Mouse (Mus musculus) MEL (cell line): ENCODE results near the gene Creb3l1. TPM values are rescaled to one million over a fixed set of nuclear protein-coding genes. Genes with fewer than 3 reads are reported as not detected.

Experiments
- DNase-seq: peaks from one replicate; pipeline ENCODE4 v3.0.0; 2011; ENCODE audit warnings: low read depth, low spot score
- H3K27ac ChIP-seq: 2 replicates; pipeline ENCODE4 v1.5.1; 2012; ENCODE audit warnings: low read depth, mild to moderate bottlenecking, control low read depth, low read length, moderate library complexity; ENCODE audit not compliant: control insufficient read depth
- H3K27me3 ChIP-seq, 2 experiments: fragments of 150-350 bp in 1 of 2; sonication (generic) in 1 of 2; 2 replicates each; pipeline ENCODE4 v1.6.1; 2012; ENCODE audit warnings: low read length in 2 of 2, mild to moderate bottlenecking in 2 of 2, improper control_type of control experiment in 1 of 2, moderate library complexity in 1 of 2; ENCODE audit not compliant: insufficient read depth in 2 of 2, control insufficient read depth in 1 of 2
- H3K36me3 ChIP-seq, 2 experiments: 2 replicates each; pipeline ENCODE4 v1.6.1; 2012 to 2014; ENCODE audit warnings: low read length in 2 of 2, improper control_type of control experiment in 1 of 2, inconsistent platforms in 1 of 2, mild to moderate bottlenecking in 1 of 2; ENCODE audit not compliant: insufficient read depth in 2 of 2, control insufficient read depth in 1 of 2
- H3K4me1 ChIP-seq, 2 experiments: fragments of 150-350 bp in 1 of 2; sonication (generic) in 1 of 2; 2 replicates each; pipeline ENCODE4 v1.6.1; 2012; ENCODE audit warnings: low read length in 2 of 2, improper control_type of control experiment in 1 of 2, mild to moderate bottlenecking in 1 of 2; ENCODE audit not compliant: insufficient read depth in 2 of 2, control insufficient read depth in 1 of 2
- H3K4me3 ChIP-seq, 2 experiments: fragments of 150-350 bp in 1 of 2; sonication (generic) in 1 of 2; 2 replicates each; pipeline ENCODE4 v1.5.1; 2012; ENCODE audit warnings: low read depth in 2 of 2, low read length in 2 of 2, mild to moderate bottlenecking in 2 of 2, moderate library complexity in 2 of 2, control low read depth in 1 of 2, improper control_type of control experiment in 1 of 2; ENCODE audit not compliant: control insufficient read depth in 1 of 2, insufficient read depth in 1 of 2
- H3K79me2 ChIP-seq: 2 replicates; pipeline ENCODE4 v1.6.1; 2012; ENCODE audit warnings: mild to moderate bottlenecking, low read length, moderate library complexity; ENCODE audit not compliant: control insufficient read depth, poor library complexity, insufficient read depth
- H3K9ac ChIP-seq: 2 replicates; pipeline ENCODE4 v1.6.1; 2012; ENCODE audit warnings: low read depth, mild to moderate bottlenecking, control low read depth, low read length, moderate library complexity; ENCODE audit not compliant: control insufficient read depth, poor library complexity, severe bottlenecking
- H3K9me3 ChIP-seq: fragments of 150-350 bp; sonication (generic); replicated peaks from 2 replicates; pipeline ENCODE4 v1.6.1; 2012; ENCODE audit warnings: mild to moderate bottlenecking, low read length, improper control_type of control experiment, moderate library complexity; ENCODE audit not compliant: insufficient read depth
- BHLHE40 ChIP-seq: IDR thresholded peaks from 2 replicates; pipeline ENCODE4 v1.6.1; 2012; ENCODE audit warnings: low read depth, mild to moderate bottlenecking, inconsistent platforms, low read length, improper control_type of control experiment, borderline replicate concordance
- CHD2 ChIP-seq: IDR thresholded peaks from 2 replicates; pipeline ENCODE4 v1.6.1; 2011; ENCODE audit warnings: low read length, improper control_type of control experiment
- ETS1 ChIP-seq: IDR thresholded peaks from 2 replicates; pipeline ENCODE4 v1.6.1; 2012; ENCODE audit warnings: low read depth, mild to moderate bottlenecking, inconsistent platforms, low read length, improper control_type of control experiment, moderate library complexity
- GATA1 ChIP-seq: IDR thresholded peaks from 2 replicates; pipeline ENCODE4 v1.6.1; 2011; ENCODE audit warnings: low read depth, low read length, improper control_type of control experiment
- JUND ChIP-seq: IDR thresholded peaks from 2 replicates; pipeline ENCODE4 v1.6.1; 2011; ENCODE audit warnings: low read depth, mild to moderate bottlenecking, improper control_type of control experiment, low read length
- MAZ ChIP-seq: IDR thresholded peaks from 2 replicates; pipeline ENCODE4 v1.6.1; 2012; ENCODE audit warnings: low read depth, mild to moderate bottlenecking, inconsistent platforms, low read length, improper control_type of control experiment
- MEF2A ChIP-seq: IDR thresholded peaks from 2 replicates; pipeline ENCODE4 v1.6.1; 2014; ENCODE audit warnings: low read depth, mild to moderate bottlenecking, inconsistent platforms, low read length, improper control_type of control experiment; ENCODE audit not compliant: poor library complexity, insufficient replicate concordance, severe bottlenecking; ENCODE audit errors: extremely low read depth
- MYB ChIP-seq: IDR thresholded peaks from 2 replicates; pipeline ENCODE4 v1.6.1; 2011; ENCODE audit warnings: mild to moderate bottlenecking, low read depth, low read length, improper control_type of control experiment
- NELFE ChIP-seq: IDR thresholded peaks from 2 replicates; pipeline ENCODE4 v1.6.1; 2011; ENCODE audit warnings: low read depth, low read length, improper control_type of control experiment
- NRF1 ChIP-seq: IDR thresholded peaks from 2 replicates; pipeline ENCODE4 v1.6.1; 2014; ENCODE audit warnings: low read depth, mild to moderate bottlenecking, inconsistent platforms, low read length, improper control_type of control experiment, moderate library complexity; ENCODE audit not compliant: poor library complexity, insufficient read depth, severe bottlenecking
- POLR2A ChIP-seq, 2 experiments: IDR thresholded peaks; 2 replicates each; pipeline ENCODE4 v1.6.1; 2011 to 2012; ENCODE audit warnings: low read length in 2 of 2, mild to moderate bottlenecking in 2 of 2, control low read depth in 1 of 2, improper control_type of control experiment in 1 of 2, low read depth in 1 of 2, moderate library complexity in 1 of 2; ENCODE audit not compliant: control insufficient read depth in 1 of 2, insufficient read depth in 1 of 2, poor library complexity in 1 of 2
- POLR2AphosphoS2 ChIP-seq: IDR thresholded peaks from 2 replicates; pipeline ENCODE4 v1.6.1; 2011; ENCODE audit warnings: low read length, improper control_type of control experiment
- POLR2AphosphoS5 ChIP-seq: IDR thresholded peaks from 2 replicates; pipeline ENCODE4 v1.6.1; 2012; ENCODE audit warnings: low read depth, borderline replicate concordance, mild to moderate bottlenecking, inconsistent platforms, low read length, moderate library complexity, mixed read lengths
- RAD21 ChIP-seq: IDR thresholded peaks from 2 replicates; pipeline ENCODE4 v1.6.1; 2011; ENCODE audit warnings: mild to moderate bottlenecking, low read depth, low read length, improper control_type of control experiment
- RCOR1 ChIP-seq: IDR thresholded peaks from 2 replicates; pipeline ENCODE4 v1.6.1; 2012; ENCODE audit warnings: low read depth, mild to moderate bottlenecking, inconsistent platforms, low read length, improper control_type of control experiment
- SIN3A ChIP-seq: IDR thresholded peaks from 2 replicates; pipeline ENCODE4 v1.6.1; 2012; ENCODE audit warnings: low read length, improper control_type of control experiment, inconsistent platforms
- SMC3 ChIP-seq: IDR thresholded peaks from 2 replicates; pipeline ENCODE4 v1.6.1; 2011; ENCODE audit warnings: low read depth, low read length, improper control_type of control experiment
- TAL1 ChIP-seq: IDR thresholded peaks from 2 replicates; pipeline ENCODE4 v1.6.1; 2012; ENCODE audit warnings: mild to moderate bottlenecking, inconsistent platforms, low read length, moderate library complexity, mixed read lengths
- TBP ChIP-seq: IDR thresholded peaks from 2 replicates; pipeline ENCODE4 v1.8.0; 2011; ENCODE audit warnings: low read depth, low read length, improper control_type of control experiment
- USF1 ChIP-seq: IDR thresholded peaks from 2 replicates; pipeline ENCODE4 v1.6.1; 2014; ENCODE audit warnings: low read depth, mild to moderate bottlenecking, inconsistent platforms, low read length, improper control_type of control experiment, moderate library complexity
- ZNF384 ChIP-seq: IDR thresholded peaks from 2 replicates; pipeline ENCODE4 v1.6.1; 2012; ENCODE audit warnings: low read depth, mild to moderate bottlenecking, inconsistent platforms, low read length, improper control_type of control experiment
- polyA plus RNA-seq, 2 experiments: library from polyadenylated mRNA; stranded (reverse) in 1 of 2; unstranded in 1 of 2; fragments of >175 nt in 1 of 2; fragments of >200 nt in 1 of 2; gene quantifications; 2 replicates each; pipeline versions ENCODE4 v1.2.1 to v1.2.4; 2012; ENCODE audit warnings: low replicate concordance in 2 of 2, low read depth in 1 of 2; ENCODE audit not compliant: insufficient read length in 2 of 2, insufficient read depth in 1 of 2, missing spikeins in 1 of 2
- total RNA-seq: library from RNA; depleted of rRNA; stranded (reverse); fragments of 300-350 nt; gene quantifications from 2 replicates; pipeline ENCODE4 v1.2.3, GENCODE M21; 2012

Gene Creb3l1
- total and polyA plus RNA-seq, 3 experiments: 0.12 to 9.1 TPM; not detected in 1

DNA sequence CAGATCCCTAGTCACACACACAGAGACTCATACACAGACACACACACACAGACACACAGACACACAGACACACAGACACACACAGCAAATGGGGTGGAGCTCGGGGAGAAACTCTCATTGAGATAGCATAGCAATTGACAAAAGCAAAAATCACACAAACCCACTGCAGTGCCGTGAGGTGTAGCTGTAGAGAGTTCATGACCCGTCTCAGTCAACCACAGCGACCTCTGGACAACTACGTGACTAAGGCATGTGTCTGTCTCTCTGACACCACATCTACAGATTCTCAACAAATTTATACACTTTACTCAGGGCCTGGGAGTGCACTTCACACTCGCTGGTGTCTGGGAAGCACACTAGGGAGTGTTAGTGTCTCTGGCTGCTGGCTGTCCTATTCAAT is 41.6 kb upstream of the Creb3l1 start:
- Histone ChIP-seq H3K27me3 (peaks cover 5 to 21% of the 10 kb centered on the region in 2 experiments), H3K4me1 (no peaks in the 10 kb centered on the region), H3K36me3 (no peaks in the 10 kb centered on the region), H3K79me2 (no peaks in the 10 kb centered on the region), H3K9me3 (no peaks in the 10 kb centered on the region), H3K4me3 (no peak overlapping the region), H3K9ac (no peak overlapping the region), H3K27ac (no peak overlapping the region)
- DNase-seq: no peak
- no peak for TF ChIP-seq RCOR1
- TF ChIP-seq USF1: no peak
- TF ChIP-seq GATA1: no peak
- TF ChIP-seq ZNF384: no peak
- no peak for TF ChIP-seq SIN3A
- TF ChIP-seq CHD2: no peak
- no peak for TF ChIP-seq RAD21
- TF ChIP-seq TBP: no peak
- TF ChIP-seq MEF2A: no peak
- TF ChIP-seq ETS1: no peak
- no peak for TF ChIP-seq JUND
- no peak for TF ChIP-seq TAL1
- no peak for TF ChIP-seq POLR2AphosphoS5
- TF ChIP-seq NELFE: no peak

- Histone ChIP-seq H3K9me3 (no peaks in the 10 kb centered on the region), H3K27me3 (peaks cover 5 to 21% of the 10 kb centered on the region in 2 experiments), H3K9ac (no peak overlapping the region), H3K79me2 (no peaks in the 10 kb centered on the region), H3K27ac (no peak overlapping the region), H3K36me3 (no peaks in the 10 kb centered on the region), H3K4me3 (no peak overlapping the region), H3K4me1 (no peaks in the 10 kb centered on the region)
- TF ChIP-seq RCOR1: no peak
- no peak for TF ChIP-seq POLR2A (IDR thresholded peaks at IDR 0.05; ENCODE audit: control insufficient read depth in 1 of 2, insufficient read depth in 1 of 2, low read depth in 1 of 2, low read length in 2 of 2, poor library complexity in 1 of 2)
- TF ChIP-seq SMC3: no peak
- no peak for TF ChIP-seq MYB
- TF ChIP-seq NRF1: no peak
- no peak for TF ChIP-seq MAZ
- TF ChIP-seq MEF2A: no peak
- TF ChIP-seq POLR2AphosphoS2: no peak
- TF ChIP-seq BHLHE40: no peak
- TF ChIP-seq TAL1: no peak
- TF ChIP-seq TBP: no peak
- DNase-seq: peak; percentile 52
Observed at GRCm38 (mm10) chr2:92065269-92065888, 41.1 kb upstream of the Creb3l1 start.
